Mouse (Mus musculus): Measurements from ENCODE around the gene Olfr211. TPM values are rescaled to one million over a fixed set of nuclear protein-coding genes. Genes with fewer than 3 reads are reported as not detected.

The Olfr211 gene
- polyA plus RNA-seq, 1 experiment from 2014 or later = not detected

DNA sequence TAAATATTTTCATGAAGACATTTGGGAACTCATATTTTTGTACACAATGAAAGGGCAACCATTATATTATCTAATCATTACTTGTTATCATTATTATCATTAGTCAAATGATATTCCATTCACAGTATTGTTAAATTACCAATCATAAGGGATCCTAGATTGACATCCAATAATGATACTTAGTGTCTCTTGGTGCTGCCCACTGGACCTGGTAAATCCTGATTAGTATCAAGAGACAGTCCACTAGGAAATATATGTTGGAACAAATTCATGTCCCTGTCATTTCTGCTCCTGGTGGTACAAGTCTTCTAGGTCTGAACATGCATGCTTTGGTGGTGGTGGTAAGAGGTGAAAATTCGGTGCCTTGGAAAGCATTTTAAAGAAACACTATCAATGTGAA lies 49.3 kb downstream of the Olfr211 start, which contains the start of gene Olfr213:
Gene Olfr213, plus strand, starts transcription at position 301 of the 400 bp plus-strand sequence.
- H3K4me1 ChIP-seq (ENCODE audit: control insufficient read depth, insufficient read depth, low read length) = no peaks in the 10 kb centered on the region
- H3K36me3 ChIP-seq (ENCODE audit: control insufficient read depth, insufficient read depth, low read length) = no peaks in the 10 kb centered on the region
- H3K27me3 ChIP-seq (ENCODE audit: control insufficient read depth, insufficient read depth, low read length) = no peaks in the 10 kb centered on the region
- H3K27ac ChIP-seq (ENCODE audit: low read length) = no peak within 1 kb of the TSS
- H3K4me2 ChIP-seq (replicated peaks; ENCODE audit: low read depth, low read length) = no peak within 1 kb of the TSS
- WGBS = 86% methylated on average over 1 of the region's 1 CpGs
- no peak within 1 kb of the TSS for H3K9ac ChIP-seq (replicated peaks; ENCODE audit: low read depth, low read length)
- ATAC-seq (ENCODE audit: insufficient number of reproducible peaks, insufficient read depth, low FRiP score, low read depth) = no peak
- H3K9me3 ChIP-seq (ENCODE audit: control insufficient read depth, low read depth, low read length) = no peaks in the 10 kb centered on the region
- no peak within 1 kb of the TSS for H3K4me3 ChIP-seq (ENCODE audit: low read depth, low read length)

DNA sequence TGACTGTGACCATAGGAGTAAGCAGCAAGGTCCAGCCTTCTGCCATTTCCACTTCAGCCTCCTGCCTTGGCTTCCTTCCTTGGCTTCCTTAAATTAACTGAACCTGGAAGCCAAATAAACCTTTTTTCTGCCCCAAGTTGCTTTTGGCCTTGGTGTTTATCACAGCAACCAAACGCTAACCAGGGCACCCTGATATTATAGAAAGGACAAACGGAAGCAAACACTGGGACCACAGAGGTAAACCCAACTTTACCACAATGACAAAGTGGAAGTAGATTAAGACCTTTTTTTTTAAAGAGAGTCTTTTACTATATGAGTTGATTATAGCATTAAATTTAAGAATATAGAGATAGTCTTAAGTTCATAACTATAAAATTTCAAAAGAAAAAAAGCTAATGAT lies 53.6 kb downstream of the Olfr211 start:
- H3K4me1 ChIP-seq (ENCODE audit: control insufficient read depth, insufficient read depth, low read length) = no peaks in the 10 kb centered on the region
- ATAC-seq (ENCODE audit: insufficient number of reproducible peaks, insufficient read depth, low FRiP score, low read depth) = no peak
- 79% methylated on average over 2 of the region's 2 CpGs for WGBS
- no peak overlapping the region for H3K4me3 ChIP-seq (ENCODE audit: low read depth, low read length)
- H3K27me3 ChIP-seq (ENCODE audit: control insufficient read depth, insufficient read depth, low read length) = no peaks in the 10 kb centered on the region
- no peak overlapping the region for H3K27ac ChIP-seq (ENCODE audit: low read length)
- no peak overlapping the region for H3K9ac ChIP-seq (replicated peaks; ENCODE audit: low read depth, low read length)
- H3K9me3 ChIP-seq (ENCODE audit: control insufficient read depth, low read depth, low read length) = no peaks in the 10 kb centered on the region
- H3K36me3 ChIP-seq (ENCODE audit: control insufficient read depth, insufficient read depth, low read length) = no peaks in the 10 kb centered on the region
- H3K4me2 ChIP-seq (replicated peaks; ENCODE audit: low read depth, low read length) = no peak overlapping the region

Other genes starting within 250 kb of the Olfr211 start
- 5.1 and 5.5 TPM in 2 replicates for gene Zfand4, start 224.9 kb upstream of the Olfr211 start, polyA plus RNA-seq (2014; fragmentation: Nextera tagmentation; extraction: Ambion mirVana)
- 34.3 and 38.8 TPM in 2 replicates for gene March8, start 151.1 kb upstream of the Olfr211 start, polyA plus RNA-seq (2014; fragmentation: Nextera tagmentation; extraction: Ambion mirVana)
- 1.1 and 2.3 TPM in 2 replicates for gene Alox5, start 27.9 kb upstream of the Olfr211 start, polyA plus RNA-seq (2014; fragmentation: Nextera tagmentation; extraction: Ambion mirVana)
- not detected in 2 replicates for gene Olfr212, start 17.4 kb downstream of the Olfr211 start, polyA plus RNA-seq (2014; fragmentation: Nextera tagmentation; extraction: Ambion mirVana)
- not detected in 2 replicates for gene Olfr213, start 49.4 kb downstream of the Olfr211 start, polyA plus RNA-seq (2014; fragmentation: Nextera tagmentation; extraction: Ambion mirVana)
- 0.25 and 0.38 TPM in 2 replicates for gene Gm5580, start 62.0 kb downstream of the Olfr211 start, polyA plus RNA-seq (2014; fragmentation: Nextera tagmentation; extraction: Ambion mirVana)
- not detected in 2 replicates for gene Olfr214, start 65.1 kb downstream of the Olfr211 start, polyA plus RNA-seq (2014; fragmentation: Nextera tagmentation; extraction: Ambion mirVana)
- gene Olfr215, start 95.1 kb downstream of the Olfr211 start, polyA plus RNA-seq (2014; fragmentation: Nextera tagmentation; extraction: Ambion mirVana) = not detected in 2 replicates
- 170 and 178 TPM in 2 replicates for gene Zfp422, start 139.9 kb downstream of the Olfr211 start, polyA plus RNA-seq (2014; fragmentation: Nextera tagmentation; extraction: Ambion mirVana)
- gene Depp1, start 161.5 kb downstream of the Olfr211 start, polyA plus RNA-seq (2014; fragmentation: Nextera tagmentation; extraction: Ambion mirVana) = 33.0 and 33.8 TPM in 2 replicates
- gene Rassf4, start 184.9 kb downstream of the Olfr211 start, polyA plus RNA-seq (2014; fragmentation: Nextera tagmentation; extraction: Ambion mirVana) = 11.3 and 13.1 TPM in 2 replicates
- 0.06 and 0.07 TPM in 2 replicates for gene Tmem72, start 227.8 kb downstream of the Olfr211 start, polyA plus RNA-seq (2014; fragmentation: Nextera tagmentation; extraction: Ambion mirVana)